Mouse (Mus musculus): ENCODE data around the gene Nedd9. TPM values are rescaled to one million over a fixed set of nuclear protein-coding genes. Genes with fewer than 3 reads are reported as not detected.

The Nedd9 gene
- total and polyA plus RNA-seq, 3 experiments: 0.15 to 0.25 TPM; not detected in 1

GRCm38 (mm10) chr13:41466191-41466590, 21.0 kb downstream of the Nedd9 start:
- Histone ChIP-seq H3K27me3 (ENCODE audit: control insufficient read depth in 1 of 2, insufficient read depth in 2 of 2, low read length in 2 of 2) (peaks cover 0 to under 1% of the 10 kb centered on the region in 2 experiments; a peak in 1 of 4 replicates), H3K9ac (ENCODE audit: control insufficient read depth, low read depth, low read length, poor library complexity, severe bottlenecking) (no peak overlapping the region), H3K79me2 (ENCODE audit: control insufficient read depth, insufficient read depth, low read length, poor library complexity) (no peaks in the 10 kb centered on the region), H3K9me3 (replicated peaks; ENCODE audit: insufficient read depth, low read length) (no peaks in the 10 kb centered on the region), H3K27ac (ENCODE audit: control insufficient read depth, low read depth, low read length) (no peak overlapping the region), H3K36me3 (ENCODE audit: control insufficient read depth in 1 of 2, insufficient read depth in 2 of 2, low read length in 2 of 2) (no peaks in the 10 kb centered on the region), H3K4me3 (ENCODE audit: control insufficient read depth in 1 of 2, insufficient read depth in 1 of 2, low read depth in 2 of 2, low read length in 2 of 2) (no peak overlapping the region), H3K4me1 (ENCODE audit: control insufficient read depth in 1 of 2, insufficient read depth in 2 of 2, low read length in 2 of 2) (no peaks in the 10 kb centered on the region)
- DNase-seq (ENCODE audit: low read depth, low spot score): no peak
- TF ChIP-seq TCF12 (IDR thresholded peaks at IDR 0.05; ENCODE audit: low read depth, low read length) (no peak), CHD1 (IDR thresholded peaks at IDR 0.05; ENCODE audit: low read depth, low read length) (no peak), TBP (IDR thresholded peaks at IDR 0.05; ENCODE audit: low read depth, low read length) (no peak), E2F4 (IDR thresholded peaks at IDR 0.05; ENCODE audit: borderline replicate concordance, low read depth, low read length) (no peak), ZC3H11A (IDR thresholded peaks at IDR 0.05; ENCODE audit: low read depth, low read length) (no peak), SIN3A (IDR thresholded peaks at IDR 0.05; ENCODE audit: low read length) (no peak), MEF2A (IDR thresholded peaks at IDR 0.05; ENCODE audit: extremely low read depth, insufficient replicate concordance, low read depth, low read length, poor library complexity, severe bottlenecking) (no peak), NELFE (IDR thresholded peaks at IDR 0.05; ENCODE audit: low read depth, low read length) (no peak), KAT2A (conservative IDR thresholded peaks at IDR 0.05; ENCODE audit: low read depth, low read length) (no peak), ELF1 (IDR thresholded peaks at IDR 0.05; ENCODE audit: low read depth, low read length) (no peak), POLR2AphosphoS2 (IDR thresholded peaks at IDR 0.05; ENCODE audit: low read length) (no peak), USF1 (IDR thresholded peaks at IDR 0.05; ENCODE audit: low read depth, low read length) (no peak), GATA1 (IDR thresholded peaks at IDR 0.05; ENCODE audit: low read depth, low read length) (no peak), UBTF (IDR thresholded peaks at IDR 0.05; ENCODE audit: borderline replicate concordance, insufficient read depth, low read depth, low read length) (no peak), ETS1 (IDR thresholded peaks at IDR 0.05; ENCODE audit: low read depth, low read length) (no peak), POLR2A (IDR thresholded peaks at IDR 0.05; ENCODE audit: control insufficient read depth in 1 of 2, insufficient read depth in 1 of 2, low read depth in 1 of 2, low read length in 2 of 2, poor library complexity in 1 of 2) (no peak), SMC3 (IDR thresholded peaks at IDR 0.05; ENCODE audit: low read depth, low read length) (no peak), CHD2 (IDR thresholded peaks at IDR 0.05; ENCODE audit: low read length) (no peak), USF2 (IDR thresholded peaks at IDR 0.05; ENCODE audit: borderline replicate concordance in 1 of 2, insufficient read depth in 1 of 2, low read depth in 1 of 2, low read length in 2 of 2) (no peak), GABPA (IDR thresholded peaks at IDR 0.05; ENCODE audit: low read depth, low read length) (no peak)

- Histone ChIP-seq H3K27ac (ENCODE audit: control insufficient read depth, low read depth, low read length) (no peak overlapping the region), H3K4me3 (ENCODE audit: control insufficient read depth in 1 of 2, insufficient read depth in 1 of 2, low read depth in 2 of 2, low read length in 2 of 2) (no peak overlapping the region), H3K9me3 (replicated peaks; ENCODE audit: insufficient read depth, low read length) (no peaks in the 10 kb centered on the region), H3K4me1 (ENCODE audit: control insufficient read depth in 1 of 2, insufficient read depth in 2 of 2, low read length in 2 of 2) (no peaks in the 10 kb centered on the region), H3K36me3 (ENCODE audit: control insufficient read depth in 1 of 2, insufficient read depth in 2 of 2, low read length in 2 of 2) (no peaks in the 10 kb centered on the region), H3K79me2 (ENCODE audit: control insufficient read depth, insufficient read depth, low read length, poor library complexity) (no peaks in the 10 kb centered on the region), H3K9ac (ENCODE audit: control insufficient read depth, low read depth, low read length, poor library complexity, severe bottlenecking) (no peak overlapping the region), H3K27me3 (ENCODE audit: control insufficient read depth in 1 of 2, insufficient read depth in 2 of 2, low read length in 2 of 2) (peaks cover 0 to 2% of the 10 kb centered on the region in 2 experiments; a peak in 1 of 4 replicates)
- no peak for TF ChIP-seq BHLHE40 (IDR thresholded peaks at IDR 0.05; ENCODE audit: borderline replicate concordance, low read depth, low read length)
- TF ChIP-seq MAZ (IDR thresholded peaks at IDR 0.05; ENCODE audit: low read depth, low read length): no peak
- DNase-seq (ENCODE audit: low read depth, low spot score): no peak
These were observed 25.7 kb downstream of the Nedd9 start for GRCm38 (mm10) chr13:41461418-41461817.
